Mouse (Mus musculus): ENCODE data around the gene Snd1.

GRCm38 (mm10) chr6:28781696-28782095 lies 306.8 kb downstream of the Snd1 start:
- TF ChIP-seq CTCF (IDR thresholded peaks at IDR 0.05; ENCODE audit: low read depth, low read length) (no peak), POLR2A (IDR thresholded peaks at IDR 0.05; ENCODE audit: borderline replicate concordance, low read depth, low read length) (no peak)
